Mouse (Mus musculus) hindbrain, embryonic 12.5 days (tissue): ENCODE results near the gene Ret. TPM values are rescaled to one million over a fixed set of nuclear protein-coding genes. Genes with fewer than 3 reads are reported as not detected.

Source experiments
- ATAC-seq: fragments of 200-750 bp; cut with Nextera tagmentation; 2 replicates; pipeline ENCODE4 v1.8.0; 2017; ENCODE audit warnings: moderate TSS enrichment; ENCODE audit not compliant: low FRiP score
- H3K27ac ChIP-seq: fragments of 300-500 bp; sonication (generic); 2 replicates; pipeline ENCODE4 v1.5.1; 2016; ENCODE audit warnings: mild to moderate bottlenecking
- H3K27me3 ChIP-seq: fragments of 300-500 bp; sonication (generic); 2 replicates; pipeline ENCODE4 v1.6.1; 2016; ENCODE audit warnings: mild to moderate bottlenecking
- H3K36me3 ChIP-seq: fragments of 300-500 bp; sonication (generic); 2 replicates; pipeline ENCODE4 v1.6.1; 2016; ENCODE audit warnings: mild to moderate bottlenecking
- H3K4me1 ChIP-seq: fragments of 300-500 bp; sonication (generic); 2 replicates; pipeline ENCODE4 v1.6.1; 2016
- H3K4me2 ChIP-seq: fragments of 300-500 bp; sonication (generic); replicated peaks from 2 replicates; pipeline ENCODE4 v1.6.1; 2016; ENCODE audit warnings: mild to moderate bottlenecking
- H3K4me3 ChIP-seq: fragments of 300-500 bp; sonication (generic); 2 replicates; pipeline ENCODE4 v1.5.1; 2016; ENCODE audit warnings: mild to moderate bottlenecking
- H3K9ac ChIP-seq: fragments of 300-500 bp; sonication (generic); 2 replicates; pipeline ENCODE4 v1.6.1; 2016; ENCODE audit warnings: mild to moderate bottlenecking, moderate library complexity
- H3K9me3 ChIP-seq: fragments of 300-500 bp; sonication (generic); replicated peaks from 2 replicates; pipeline ENCODE4 v1.6.1; 2016; ENCODE audit warnings: mild to moderate bottlenecking
- WGBS: fragments of 180-500 bp; shearing (Covaris S2); methylation state at CpG from one replicate; pipeline ENCODE4 v1.1.7; 2016; 5-methylcytosine and 5-hydroxymethylcytosine counted together
- polyA plus RNA-seq: library from polyadenylated mRNA; unstranded; fragments of >200 nt; fragmentation: Nextera tagmentation; extraction: Ambion mirVana; gene quantifications from 2 replicates; pipeline ENCODE4 v1.2.1, GENCODE M21; 2016

Ret gene
- polyA plus RNA-seq, 1 experiment from 2014 or later, result 6.6 TPM

GRCm38 (mm10) chr6:118195108-118195507 lies 2.4 kb downstream of the Ret start:
- Histone ChIP-seq H3K4me2 (no peak overlapping the region), H3K9ac (no peak overlapping the region), H3K36me3 (no peaks in the 10 kb centered on the region), H3K27ac (no peak overlapping the region), H3K27me3 (peaks cover 68% of the 10 kb centered on the region), H3K4me3 (no peak overlapping the region), H3K9me3 (no peaks in the 10 kb centered on the region), H3K4me1 (peaks cover 4% of the 10 kb centered on the region)
- ATAC-seq, result no peak
- WGBS, result 30% methylated on average over 8 of the region's 8 CpGs

GRCm38 (mm10) chr6:118192882-118193281 lies 4.6 kb downstream of the Ret start:
- Histone ChIP-seq H3K9me3 (no peaks in the 10 kb centered on the region), H3K9ac (no peak overlapping the region), H3K27me3 (peaks cover 47% of the 10 kb centered on the region), H3K27ac (no peak overlapping the region), H3K4me1 (peaks cover 4% of the 10 kb centered on the region), H3K36me3 (no peaks in the 10 kb centered on the region), H3K4me2 (no peak overlapping the region), H3K4me3 (no peak overlapping the region)
- ATAC-seq, result no peak
- WGBS, result 56% methylated on average over 3 of the region's 3 CpGs

GRCm38 (mm10) chr6:118192199-118192598 lies 5.3 kb downstream of the Ret start:
- no peak overlapping the region for H3K4me3 ChIP-seq
- no peaks in the 10 kb centered on the region for H3K9me3 ChIP-seq
- no peak overlapping the region for H3K27ac ChIP-seq
- 62% methylated on average over 4 of the region's 4 CpGs for whole genome bisulfite sequencing
- peaks cover 40% of the 10 kb centered on the region for H3K27me3 ChIP-seq
- no peaks in the 10 kb centered on the region for H3K36me3 ChIP-seq
- ATAC-seq, result no peak
- H3K4me2 ChIP-seq, result no peak overlapping the region
- peaks cover 4% of the 10 kb centered on the region for H3K4me1 ChIP-seq
- H3K9ac ChIP-seq, result no peak overlapping the region

GRCm38 (mm10) chr6:118189764-118190163 lies 7.8 kb downstream of the Ret start:
- 62% methylated on average over 3 of the region's 3 CpGs for WGBS
- Histone ChIP-seq H3K4me1 (peaks cover 3% of the 10 kb centered on the region; the same call in 1 of the 2 replicates), H3K9ac (no peak overlapping the region), H3K36me3 (no peaks in the 10 kb centered on the region), H3K27ac (no peak overlapping the region), H3K9me3 (no peaks in the 10 kb centered on the region), H3K27me3 (peaks cover 16% of the 10 kb centered on the region), H3K4me2 (no peak overlapping the region), H3K4me3 (no peak overlapping the region)
- ATAC-seq, result no peak

GRCm38 (mm10) chr6:118188599-118188998 lies 8.9 kb downstream of the Ret start:
- Histone ChIP-seq H3K36me3 (no peaks in the 10 kb centered on the region), H3K9ac (no peak overlapping the region), H3K4me2 (no peak overlapping the region), H3K4me1 (peaks cover 3% of the 10 kb centered on the region; the same call in 1 of the 2 replicates), H3K27ac (no peak overlapping the region), H3K9me3 (no peaks in the 10 kb centered on the region), H3K4me3 (no peak overlapping the region), H3K27me3 (peaks cover 4% of the 10 kb centered on the region)
- ATAC-seq, result no peak
- WGBS, result 89% methylated on average over 9 of the region's 9 CpGs

- Histone ChIP-seq H3K27me3 (no peaks in the 10 kb centered on the region), H3K9me3 (no peaks in the 10 kb centered on the region), H3K36me3 (no peaks in the 10 kb centered on the region), H3K9ac (no peak overlapping the region), H3K27ac (no peak overlapping the region), H3K4me3 (no peak overlapping the region), H3K4me2 (no peak overlapping the region), H3K4me1 (peaks cover 3% of the 10 kb centered on the region; the same call in 1 of the 2 replicates)
- 82% methylated on average over 3 of the region's 3 CpGs for WGBS
- no peak for ATAC-seq
Measured at GRCm38 (mm10) chr6:118187285-118187641, 10.3 kb downstream of the Ret start.

GRCm38 (mm10) chr6:118186620-118187284 lies 10.8 kb downstream of the Ret start:
- Histone ChIP-seq H3K9me3 (no peaks in the 10 kb centered on the region), H3K27ac (no peak overlapping the region), H3K4me2 (no peak overlapping the region), H3K9ac (no peak overlapping the region), H3K27me3 (no peaks in the 10 kb centered on the region), H3K4me1 (peaks cover 3% of the 10 kb centered on the region; the same call in 1 of the 2 replicates), H3K4me3 (no peak overlapping the region), H3K36me3 (no peaks in the 10 kb centered on the region)
- ATAC-seq, result peak; percentile 68; the same call in 1 of the 2 replicates
- WGBS, result 50% methylated on average over 17 of the region's 17 CpGs

GRCm38 (mm10) chr6:118184126-118184525 lies 13.4 kb downstream of the Ret start:
- no peak for ATAC-seq
- Histone ChIP-seq H3K4me1 (peaks cover 3% of the 10 kb centered on the region; the same call in 1 of the 2 replicates), H3K4me3 (no peak overlapping the region), H3K36me3 (no peaks in the 10 kb centered on the region), H3K9me3 (no peaks in the 10 kb centered on the region), H3K9ac (no peak overlapping the region), H3K27me3 (no peaks in the 10 kb centered on the region), H3K27ac (no peak overlapping the region), H3K4me2 (no peak overlapping the region)
- WGBS, result 95% methylated on average over 10 of the region's 10 CpGs

- Histone ChIP-seq H3K4me1 (no peaks in the 10 kb centered on the region), H3K36me3 (no peaks in the 10 kb centered on the region), H3K27me3 (no peaks in the 10 kb centered on the region), H3K4me2 (no peak overlapping the region), H3K4me3 (no peak overlapping the region), H3K9ac (no peak overlapping the region), H3K27ac (no peak overlapping the region), H3K9me3 (no peaks in the 10 kb centered on the region)
- WGBS, result 83% methylated on average over 12 of the region's 12 CpGs
- ATAC-seq, result peak; percentile 32
Measured at GRCm38 (mm10) chr6:118180085-118180423, 17.5 kb downstream of the Ret start.

- ATAC-seq, result peak; percentile 84
- Histone ChIP-seq H3K27me3 (no peaks in the 10 kb centered on the region), H3K9ac (no peak overlapping the region), H3K4me1 (no peaks in the 10 kb centered on the region), H3K4me2 (no peak overlapping the region), H3K27ac (no peak overlapping the region), H3K4me3 (no peak overlapping the region), H3K9me3 (no peaks in the 10 kb centered on the region), H3K36me3 (no peaks in the 10 kb centered on the region)
- WGBS, result 67% methylated on average over 13 of the region's 13 CpGs
Measured at GRCm38 (mm10) chr6:118179316-118180084, 18.0 kb downstream of the Ret start.

- 79% methylated on average over 5 of the region's 5 CpGs for WGBS
- Histone ChIP-seq H3K4me2 (no peak overlapping the region), H3K27ac (no peak overlapping the region), H3K4me1 (no peaks in the 10 kb centered on the region), H3K9ac (no peak overlapping the region), H3K36me3 (no peaks in the 10 kb centered on the region), H3K4me3 (no peak overlapping the region), H3K9me3 (no peaks in the 10 kb centered on the region), H3K27me3 (no peaks in the 10 kb centered on the region)
- ATAC-seq, result no peak
Measured at GRCm38 (mm10) chr6:118173975-118174328, 23.6 kb downstream of the Ret start.

GRCm38 (mm10) chr6:118173251-118173974 lies 24.1 kb downstream of the Ret start:
- no peaks in the 10 kb centered on the region for H3K4me1 ChIP-seq
- H3K27me3 ChIP-seq, result no peaks in the 10 kb centered on the region
- 89% methylated on average over 18 of the region's 18 CpGs for WGBS
- H3K9ac ChIP-seq, result no peak overlapping the region
- no peak overlapping the region for H3K4me3 ChIP-seq
- ATAC-seq, result no peak
- no peak overlapping the region for H3K27ac ChIP-seq
- H3K36me3 ChIP-seq, result no peaks in the 10 kb centered on the region
- H3K9me3 ChIP-seq, result no peaks in the 10 kb centered on the region
- H3K4me2 ChIP-seq, result no peak overlapping the region
